Mouse (Mus musculus) hindbrain, embryonic 14.5 days (tissue): Measurements from ENCODE around the gene Msl2. TPM values are rescaled to one million over a fixed set of nuclear protein-coding genes. Genes with fewer than 3 reads are reported as not detected.

Experiments used
- ATAC-seq: fragments of 200-750 bp; cut with Nextera tagmentation; 2 replicates; pipeline ENCODE4 v1.8.0; 2017; ENCODE audit warnings: moderate number of reproducible peaks, mild to moderate bottlenecking, moderate TSS enrichment, moderate library complexity; ENCODE audit not compliant: low FRiP score
- DNase-seq: peaks from one replicate; pipeline ENCODE4 v3.0.0-alpha.2; 2015; ENCODE audit warnings: low spot score
- H3K27ac ChIP-seq: fragments of 300-500 bp; sonication (generic); 2 replicates; pipeline ENCODE4 v1.5.1; 2014; ENCODE audit warnings: mild to moderate bottlenecking, moderate library complexity
- H3K27me3 ChIP-seq: fragments of 300-500 bp; sonication (generic); 2 replicates; pipeline ENCODE4 v1.6.1; 2014; ENCODE audit warnings: mild to moderate bottlenecking, low read length, mixed read lengths; ENCODE audit not compliant: control insufficient read depth, insufficient read depth
- H3K36me3 ChIP-seq: fragments of 300-500 bp; sonication (generic); replicated peaks from 2 replicates; pipeline ENCODE4 v1.6.1; 2014; ENCODE audit not compliant: control insufficient read depth, insufficient read depth
- H3K4me1 ChIP-seq: fragments of 300-500 bp; sonication (generic); replicated peaks from 2 replicates; pipeline ENCODE4 v1.6.1; 2014; ENCODE audit warnings: antibody characterized with exemption, low read length, mixed read lengths; ENCODE audit not compliant: control insufficient read depth, insufficient read depth
- H3K4me2 ChIP-seq: fragments of 300-500 bp; sonication (generic); replicated peaks from 2 replicates; pipeline ENCODE4 v1.6.1; 2014; ENCODE audit warnings: mild to moderate bottlenecking, moderate library complexity
- H3K4me3 ChIP-seq: fragments of 300-500 bp; sonication (generic); replicated peaks from 2 replicates; pipeline ENCODE4 v1.5.1; 2014; ENCODE audit warnings: mild to moderate bottlenecking, low read length
- H3K9ac ChIP-seq: fragments of 300-500 bp; sonication (generic); 2 replicates; pipeline ENCODE4 v1.6.1; 2014
- H3K9me3 ChIP-seq: fragments of 300-500 bp; sonication (generic); 2 replicates; pipeline ENCODE4 v1.6.1; 2016; ENCODE audit warnings: low read length; ENCODE audit not compliant: control insufficient read depth
- WGBS: fragments of 180-500 bp; shearing (Covaris S2); extraction: QIAGEN DNeasy Blood & Tissue Kit; methylation state at CpG from one replicate; pipeline ENCODE4 v1.1.7; 2014; 5-methylcytosine and 5-hydroxymethylcytosine counted together
- polyA plus RNA-seq: library from polyadenylated mRNA; unstranded; fragments of >200 nt; fragmentation: Nextera tagmentation; extraction: Ambion mirVana; gene quantifications from 2 replicates; pipeline ENCODE4 v1.2.1, GENCODE M21; 2014

Msl2 gene
- polyA plus RNA-seq, 1 experiment from 2014 or later, result 6.0 TPM

- Histone ChIP-seq H3K4me2 (no peak overlapping the region), H3K4me1 (no peaks in the 10 kb centered on the region), H3K36me3 (no peaks in the 10 kb centered on the region), H3K9me3 (no peaks in the 10 kb centered on the region), H3K9ac (no peak overlapping the region), H3K27me3 (no peaks in the 10 kb centered on the region), H3K27ac (no peak overlapping the region), H3K4me3 (no peak overlapping the region)
- 55% methylated on average over 15 of the region's 15 CpGs for WGBS
- ATAC-seq (no peak), DNase-seq (no peak)
Measured at GRCm38 (mm10) chr9:101045710-101046338, 28.1 kb upstream of the Msl2 start.

GRCm38 (mm10) chr9:101052007-101052406 is 21.9 kb upstream of the Msl2 start:
- WGBS, result 92% methylated on average over 3 of the region's 3 CpGs

GRCm38 (mm10) chr9:101052691-101053090 is 21.2 kb upstream of the Msl2 start:
- DNase-seq (no peak), ATAC-seq (no peak)
- H3K4me2 ChIP-seq, result no peak overlapping the region
- no peak overlapping the region for H3K4me3 ChIP-seq
- 83% methylated on average over 6 of the region's 6 CpGs for WGBS
- H3K27me3 ChIP-seq, result no peaks in the 10 kb centered on the region
- H3K4me1 ChIP-seq, result no peaks in the 10 kb centered on the region
- H3K27ac ChIP-seq, result no peak overlapping the region
- H3K9ac ChIP-seq, result no peak overlapping the region
- no peaks in the 10 kb centered on the region for H3K9me3 ChIP-seq
- no peaks in the 10 kb centered on the region for H3K36me3 ChIP-seq

More at GRCm38 (mm10) chr9:101052007-101052406, 21.9 kb upstream of the Msl2 start:
- Histone ChIP-seq H3K27ac (no peak overlapping the region), H3K4me2 (no peak overlapping the region), H3K36me3 (no peaks in the 10 kb centered on the region), H3K27me3 (no peaks in the 10 kb centered on the region), H3K4me3 (no peak overlapping the region), H3K9me3 (no peaks in the 10 kb centered on the region), H3K4me1 (no peaks in the 10 kb centered on the region), H3K9ac (no peak overlapping the region)
- ATAC-seq (no peak), DNase-seq (no peak)

GRCm38 (mm10) chr9:101053279-101053678 is 20.6 kb upstream of the Msl2 start:
- H3K4me1 ChIP-seq, result no peaks in the 10 kb centered on the region
- DNase-seq, result no peak
- no peak overlapping the region for H3K9ac ChIP-seq
- no peaks in the 10 kb centered on the region for H3K27me3 ChIP-seq
- no peak overlapping the region for H3K27ac ChIP-seq
- H3K4me2 ChIP-seq, result no peak overlapping the region
- no peaks in the 10 kb centered on the region for H3K36me3 ChIP-seq
- WGBS, result 78% methylated on average over 14 of the region's 14 CpGs
- no peak for ATAC-seq
- no peak overlapping the region for H3K4me3 ChIP-seq
- H3K9me3 ChIP-seq, result no peaks in the 10 kb centered on the region

GRCm38 (mm10) chr9:101057156-101057555 is 16.7 kb upstream of the Msl2 start:
- H3K27me3 ChIP-seq, result no peaks in the 10 kb centered on the region
- H3K36me3 ChIP-seq, result no peaks in the 10 kb centered on the region
- no peak overlapping the region for H3K27ac ChIP-seq
- WGBS, result 95% methylated on average over 4 of the region's 4 CpGs
- H3K9ac ChIP-seq, result no peak overlapping the region
- no peak overlapping the region for H3K4me2 ChIP-seq
- H3K9me3 ChIP-seq, result no peaks in the 10 kb centered on the region
- DNase-seq (no peak), ATAC-seq (no peak)
- H3K4me3 ChIP-seq, result no peak overlapping the region
- no peaks in the 10 kb centered on the region for H3K4me1 ChIP-seq

- Histone ChIP-seq H3K9me3 (no peaks in the 10 kb centered on the region), H3K4me1 (no peaks in the 10 kb centered on the region), H3K27ac (no peak overlapping the region), H3K9ac (no peak overlapping the region), H3K4me3 (no peak overlapping the region), H3K4me2 (no peak overlapping the region), H3K27me3 (no peaks in the 10 kb centered on the region), H3K36me3 (no peaks in the 10 kb centered on the region)
- WGBS, result 75% methylated on average over 11 of the region's 11 CpGs
- DNase-seq, result no peak
- ATAC-seq, result no peak
Measured at GRCm38 (mm10) chr9:101061035-101061434, 12.9 kb upstream of the Msl2 start.

GRCm38 (mm10) chr9:101062253-101062780 is 11.6 kb upstream of the Msl2 start:
- DNase-seq, result no peak
- no peak overlapping the region for H3K27ac ChIP-seq
- H3K4me2 ChIP-seq, result no peak overlapping the region
- WGBS, result 61% methylated on average over 6 of the region's 6 CpGs
- no peaks in the 10 kb centered on the region for H3K9me3 ChIP-seq
- no peak overlapping the region for H3K4me3 ChIP-seq
- no peak overlapping the region for H3K9ac ChIP-seq
- no peaks in the 10 kb centered on the region for H3K4me1 ChIP-seq
- no peak for ATAC-seq
- H3K27me3 ChIP-seq, result no peaks in the 10 kb centered on the region
- H3K36me3 ChIP-seq, result no peaks in the 10 kb centered on the region

GRCm38 (mm10) chr9:101065076-101065602 is 8.8 kb upstream of the Msl2 start:
- Histone ChIP-seq H3K27me3 (no peaks in the 10 kb centered on the region), H3K4me3 (no peak overlapping the region), H3K9ac (no peak overlapping the region), H3K36me3 (no peaks in the 10 kb centered on the region), H3K4me1 (no peaks in the 10 kb centered on the region), H3K9me3 (no peaks in the 10 kb centered on the region), H3K27ac (no peak overlapping the region), H3K4me2 (no peak overlapping the region)
- WGBS, result 68% methylated on average over 3 of the region's 3 CpGs
- ATAC-seq (no peak), DNase-seq (no peak)

GRCm38 (mm10) chr9:101069781-101070180 is 4.1 kb upstream of the Msl2 start:
- ATAC-seq, result no peak
- no peak overlapping the region for H3K4me3 ChIP-seq
- no peak overlapping the region for H3K9ac ChIP-seq
- DNase-seq, result no peak
- 93% methylated on average over 3 of the region's 3 CpGs for WGBS
- no peaks in the 10 kb centered on the region for H3K9me3 ChIP-seq
- no peak overlapping the region for H3K4me2 ChIP-seq
- H3K4me1 ChIP-seq, result no peaks in the 10 kb centered on the region
- H3K27ac ChIP-seq, result no peak overlapping the region
- H3K27me3 ChIP-seq, result no peaks in the 10 kb centered on the region
- H3K36me3 ChIP-seq, result no peaks in the 10 kb centered on the region
